In the genomic region with DNA sequence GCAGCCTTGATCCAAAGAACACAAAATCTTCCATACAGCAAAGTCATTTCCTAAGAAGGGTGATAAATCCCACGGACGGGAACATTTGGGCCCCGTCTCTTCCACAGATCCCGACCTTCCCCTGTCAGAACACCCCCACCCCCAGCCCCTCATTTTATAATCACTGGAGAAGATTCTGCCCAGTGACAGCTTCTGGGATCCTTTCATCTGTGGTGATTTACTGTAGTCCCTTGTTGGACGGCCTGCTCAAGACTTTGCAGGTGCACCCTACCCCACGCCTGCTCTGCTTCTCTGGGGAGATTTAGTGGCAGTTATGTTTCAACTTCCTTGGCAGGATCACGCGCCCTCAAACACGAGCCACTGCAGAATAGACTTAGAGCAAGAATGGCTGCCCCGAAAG, we compare ENCODE assay signal across 25 mouse cellular contexts. TPM values are rescaled to one million over a fixed set of nuclear protein-coding genes. Genes with fewer than 3 reads are reported as not detected.
DNase-seq lines count a peak whose midpoint lies in the region; ATAC-seq and TF ChIP-seq lines count a peak whose summit lies in the region.
"Had no signal": no experiment of that assay in that cellular context is flagged by ENCODE, and none has a peak within 500 bp of the region (broad histone marks: within the 10 kb centered on the region; RNA-seq: fewer than 3 reads in every experiment).

No protein-coding gene starts in this region.

- peaks cover 40% of the 10 kb centered on the region for H3K4me1 ChIP-seq in intestine, embryonic 14.5 days (replicated peaks; ENCODE audit: control insufficient read depth, insufficient read depth, low read length)
- peaks cover 28% of the 10 kb centered on the region for H3K4me1 ChIP-seq in intestine, embryonic 16.5 days (ENCODE audit: control insufficient read depth, insufficient read depth, low read length)
- H3K4me1 ChIP-seq in limb, embryonic 14.5 days (ENCODE audit: control insufficient read depth, insufficient read depth, low read length) = peaks cover 29% of the 10 kb centered on the region
- H3K4me1 ChIP-seq in limb, embryonic 10.5 days = peaks cover 41% of the 10 kb centered on the region

- H3K9ac ChIP-seq in intestine, embryonic 14.5 days (ENCODE audit: low read length) = no peak overlapping the region
- no peak overlapping the region for H3K9ac ChIP-seq in intestine, embryonic 16.5 days (ENCODE audit: low read depth, low read length)
- H3K9ac ChIP-seq in limb, embryonic 14.5 days (ENCODE audit: low read depth, low read length, severe bottlenecking) = no peak overlapping the region
- H3K9ac ChIP-seq: heart, embryonic 15.5 days; intestine, embryonic 15.5 days; limb, embryonic 13.5 days; liver, embryonic 13.5 days had no signal

- H3K27ac ChIP-seq in intestine, embryonic 14.5 days (ENCODE audit: low read depth) = 0 out of 2 replicates have a peak overlapping the region, but pooled peaks have one; percentile 13
- no peak overlapping the region for H3K27ac ChIP-seq in intestine, embryonic 16.5 days (ENCODE audit: low read length)
- no peak overlapping the region for H3K27ac ChIP-seq in limb, embryonic 14.5 days (replicated peaks; ENCODE audit: low read depth, low read length)
- no peak overlapping the region for H3K27ac ChIP-seq in limb, embryonic 10.5 days
- H3K27ac ChIP-seq: heart, embryonic 10.5 days; intestine, embryonic 15.5 days; limb, embryonic 13.5 days; liver, embryonic 13.5 days; midbrain, embryonic 10.5 days had no signal

- ATAC-seq in intestine, embryonic 14.5 days (replicated peaks; ENCODE audit: low FRiP score, low TSS enrichment, low read depth) = no peak
- ATAC-seq in intestine, embryonic 16.5 days = no peak
- ATAC-seq in limb, embryonic 14.5 days (ENCODE audit: low FRiP score, low read depth) = no peak
- ATAC-seq: activated CD4-positive, CD25-positive, alpha-beta regulatory T cell, adult 4 months; forebrain, embryonic 16.5 days; hindbrain, embryonic 16.5 days had no signal

- no peak for TF ChIP-seq POLR2A in limb, embryonic 14.5 days (IDR thresholded peaks at IDR 0.05; ENCODE audit: borderline replicate concordance, extremely low read depth, insufficient read depth, insufficient read length)

- H3K36me3 ChIP-seq in intestine, embryonic 14.5 days (ENCODE audit: control insufficient read depth, insufficient read depth, low read length) = no peaks in the 10 kb centered on the region
- H3K36me3 ChIP-seq in intestine, embryonic 16.5 days (ENCODE audit: control insufficient read depth, insufficient read depth, low read length) = no peaks in the 10 kb centered on the region
- no peaks in the 10 kb centered on the region for H3K36me3 ChIP-seq in limb, embryonic 14.5 days (ENCODE audit: control insufficient read depth, insufficient read depth, low read length)
- H3K36me3 ChIP-seq in limb, embryonic 10.5 days = no peaks in the 10 kb centered on the region
- H3K36me3 ChIP-seq: heart, embryonic 10.5 days; heart, embryonic 15.5 days; intestine, embryonic 15.5 days; limb, embryonic 13.5 days; liver, embryonic 13.5 days; midbrain, embryonic 10.5 days had no signal

- no peak overlapping the region for H3K4me3 ChIP-seq in intestine, embryonic 14.5 days (ENCODE audit: low read depth, low read length)
- H3K4me3 ChIP-seq in intestine, embryonic 16.5 days (ENCODE audit: low read length) = no peak overlapping the region
- H3K4me3 ChIP-seq in limb, embryonic 14.5 days (replicated peaks; ENCODE audit: low read length) = no peak overlapping the region
- H3K4me3 ChIP-seq in limb, embryonic 10.5 days = no peak overlapping the region
- H3K4me3 ChIP-seq: erythroblast, embryonic 14.5 days; heart, embryonic 10.5 days; heart, embryonic 15.5 days; intestine, embryonic 15.5 days; limb, embryonic 13.5 days; liver, embryonic 13.5 days; midbrain, embryonic 10.5 days; myocyte had no signal

- no peaks in the 10 kb centered on the region for H3K27me3 ChIP-seq in intestine, embryonic 14.5 days (replicated peaks; ENCODE audit: control insufficient read depth, insufficient read depth, low read length)
- H3K27me3 ChIP-seq in intestine, embryonic 16.5 days (replicated peaks; ENCODE audit: control insufficient read depth, insufficient read depth, low read length) = no peaks in the 10 kb centered on the region
- H3K27me3 ChIP-seq in limb, embryonic 14.5 days (ENCODE audit: control insufficient read depth, insufficient read depth, low read length) = no peaks in the 10 kb centered on the region
- H3K27me3 ChIP-seq in limb, embryonic 10.5 days (ENCODE audit: low read depth, poor library complexity, severe bottlenecking) = no peaks in the 10 kb centered on the region
- H3K27me3 ChIP-seq: CH12.LX; heart, embryonic 15.5 days; intestine, embryonic 15.5 days; limb, embryonic 13.5 days; liver, embryonic 13.5 days had no signal

- 36% methylated on average over 10 of the region's 10 CpGs for WGBS in intestine, embryonic 14.5 days
- 51% methylated on average over 10 of the region's 10 CpGs for WGBS in intestine, embryonic 16.5 days
- 35% methylated on average over 10 of the region's 10 CpGs for WGBS in limb, embryonic 14.5 days
- 46% methylated on average over 10 of the region's 10 CpGs for WGBS in limb, embryonic 10.5 days

- no peak overlapping the region for H3K4me2 ChIP-seq in intestine, embryonic 14.5 days (ENCODE audit: low read length)
- H3K4me2 ChIP-seq in intestine, embryonic 16.5 days (ENCODE audit: low read depth, low read length) = no peak overlapping the region
- H3K4me2 ChIP-seq in limb, embryonic 14.5 days (replicated peaks; ENCODE audit: low read depth, low read length, severe bottlenecking) = no peak overlapping the region
- H3K4me2 ChIP-seq: heart, embryonic 15.5 days; intestine, embryonic 15.5 days; limb, embryonic 13.5 days; liver, embryonic 13.5 days had no signal

- H3K9me3 ChIP-seq in intestine, embryonic 14.5 days (ENCODE audit: control insufficient read depth, low read length) = no peaks in the 10 kb centered on the region
- H3K9me3 ChIP-seq in intestine, embryonic 16.5 days (ENCODE audit: control insufficient read depth, low read length) = no peaks in the 10 kb centered on the region; the same call in 1 of the 2 replicates
- no peaks in the 10 kb centered on the region for H3K9me3 ChIP-seq in limb, embryonic 14.5 days (ENCODE audit: control insufficient read depth, low read length)
- H3K9me3 ChIP-seq in limb, embryonic 10.5 days (replicated peaks) = no peaks in the 10 kb centered on the region
- H3K9me3 ChIP-seq: heart, embryonic 15.5 days; intestine, embryonic 15.5 days; limb, embryonic 13.5 days had no signal

- no peak for DNase-seq in intestine, embryonic 14.5 days (ENCODE audit: low spot score)
- DNase-seq in limb, embryonic 14.5 days (ENCODE audit: low spot score) = peak; percentile 33
- DNase-seq in limb, embryonic 10.5 days (ENCODE audit: low spot score) = no peak
- DNase-seq in kidney, postnatal 10 days = peak; percentile 35
- DNase-seq in kidney, postnatal 4 days = peak; percentile 34 to 54
- DNase-seq in heart, adult 9 months (ENCODE audit: low spot score in 2 of 2) = no peak
- DNase-seq: cerebellum, adult 2 months; cerebellum, postnatal 14 days; gastrocnemius, postnatal 10 days; liver, embryonic 13.5 days; lung, adult 18-20 months; thymus, adult 2 months; thymus, postnatal 36 days had no signal

RNA-seq across cellular contexts. Expression of gene Selenof, which starts 44.6 kb away (rescaled TPM):
- 448 and 458 TPM in 2 replicates for polyA plus RNA-seq in intestine, embryonic 14.5 days (2014; fragmentation: Nextera tagmentation; extraction: Ambion mirVana)
- 597 and 626 TPM in 2 replicates for polyA plus RNA-seq in intestine, embryonic 16.5 days (2015; fragmentation: Nextera tagmentation; extraction: Ambion mirVana)
- 354 and 424 TPM in 2 replicates for polyA plus RNA-seq in limb, embryonic 14.5 days (2012; rRNA removed)
- polyA plus RNA-seq in limb, embryonic 14.5 days (2014; fragmentation: Nextera tagmentation; extraction: Ambion mirVana) = 532 and 555 TPM in 2 replicates
- polyA plus RNA-seq in limb, embryonic 10.5 days (2016; fragmentation: Nextera tagmentation; extraction: Ambion mirVana) = 461 and 480 TPM in 2 replicates

RNA-seq across cellular contexts. Expression of gene Hs2st1, which starts 44.7 kb away (rescaled TPM):
- 13.7 and 14.3 TPM in 2 replicates for polyA plus RNA-seq in intestine, embryonic 14.5 days (2014; fragmentation: Nextera tagmentation; extraction: Ambion mirVana)
- polyA plus RNA-seq in intestine, embryonic 16.5 days (2015; fragmentation: Nextera tagmentation; extraction: Ambion mirVana) = 6.2 and 6.4 TPM in 2 replicates
- polyA plus RNA-seq in limb, embryonic 14.5 days (2012; rRNA removed) = 20.2 and 20.6 TPM in 2 replicates
- 15.8 and 17.9 TPM in 2 replicates for polyA plus RNA-seq in limb, embryonic 14.5 days (2014; fragmentation: Nextera tagmentation; extraction: Ambion mirVana)
- 11.4 and 13.0 TPM in 2 replicates for polyA plus RNA-seq in limb, embryonic 10.5 days (2016; fragmentation: Nextera tagmentation; extraction: Ambion mirVana)

Comparison
In these comparisons a context has a peak if more than half of its experiments do, and no peak if none do; other contexts are left out.
1. DNase-seq: peak in limb, embryonic 14.5 days (single experiment), kidney, postnatal 10 days (single experiment) and kidney, postnatal 4 days (2 of 2); none in intestine, embryonic 14.5 days (single experiment), limb, embryonic 10.5 days (single experiment) and heart, adult 9 months (0 of 2).